Mouse (Mus musculus) C2C12 (cell line): Measurements from ENCODE around the gene Cdh22.

Source experiments
- CTCF ChIP-seq: IDR thresholded peaks from one replicate; pipeline ENCODE4 v1.5.1; 2011; ENCODE audit not compliant: control insufficient read depth, insufficient read depth, insufficient read length
- MAX ChIP-seq: IDR thresholded peaks from one replicate; pipeline ENCODE4 v1.6.1; 2011; ENCODE audit warnings: mild to moderate bottlenecking, control low read depth
- MYOG ChIP-seq: IDR thresholded peaks from one replicate; pipeline ENCODE4 v1.6.1; 2011; ENCODE audit not compliant: control insufficient read depth, insufficient read length; ENCODE audit errors: extremely low read depth
- USF1 ChIP-seq: IDR thresholded peaks from one replicate; pipeline ENCODE4 v1.6.1; 2011; ENCODE audit warnings: low read depth, mild to moderate bottlenecking, control low read depth, moderate library complexity

- TF ChIP-seq CTCF (no peak), MYOG (no peak), MAX (no peak), USF1 (no peak)
Measured at GRCm38 (mm10) chr2:165068806-165069205, 165.8 kb downstream of the Cdh22 start.
